Mouse (Mus musculus) cerebral cortex, adult 2 months (tissue): ENCODE data around the gene Fam189a1.

Experiments
- WGBS: fragments of 180-500 bp; shearing (Covaris S2); methylation state at CpG from one replicate; pipeline ENCODE4 v1.1.7; 2018; 5-methylcytosine and 5-hydroxymethylcytosine counted together

The Fam189a1 gene

DNA sequence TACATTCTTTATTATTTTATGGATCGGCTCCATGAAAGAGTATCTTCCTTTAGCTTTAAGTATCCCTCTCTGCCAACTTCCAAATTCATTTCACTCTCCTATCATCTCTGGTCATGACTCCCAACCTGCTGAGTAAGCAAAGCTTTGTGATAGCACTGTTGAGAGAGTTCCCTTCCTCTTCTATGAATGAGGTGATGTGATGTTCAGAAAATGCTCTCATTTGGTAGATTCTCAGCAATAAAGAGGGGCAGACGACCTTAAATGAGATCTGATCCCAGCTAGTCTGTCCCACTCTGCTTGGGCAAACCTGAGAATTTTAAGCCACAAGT lies 205.6 kb downstream of the Fam189a1 start:
- WGBS, result 71% methylated on average over 2 of the region's 2 CpGs

- 32% methylated on average over 12 of the region's 12 CpGs for WGBS
Observed at GRCm38 (mm10) chr7:64949910-64950770, 206.2 kb downstream of the Fam189a1 start.

DNA sequence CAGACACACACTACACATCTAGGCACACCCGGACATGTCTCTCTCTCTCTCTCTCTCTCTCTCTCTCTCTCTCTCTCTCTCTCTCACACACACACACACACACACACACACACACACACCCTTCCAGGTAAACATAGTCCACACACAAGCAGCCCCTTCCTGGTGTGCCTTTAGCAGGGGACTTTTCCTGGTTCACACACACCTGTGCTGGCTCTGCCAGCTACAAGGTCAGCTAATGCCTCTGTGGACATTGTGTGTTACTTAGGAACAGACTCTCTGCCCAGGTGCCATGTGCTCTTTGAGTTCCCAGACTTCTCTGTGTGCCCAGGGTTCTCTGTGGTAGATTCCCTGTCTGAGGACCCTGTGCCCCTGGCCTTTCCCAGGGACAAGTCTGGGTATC lies 206.9 kb downstream of the Fam189a1 start:
- 78% methylated on average over 1 of the region's 1 CpGs for WGBS

DNA sequence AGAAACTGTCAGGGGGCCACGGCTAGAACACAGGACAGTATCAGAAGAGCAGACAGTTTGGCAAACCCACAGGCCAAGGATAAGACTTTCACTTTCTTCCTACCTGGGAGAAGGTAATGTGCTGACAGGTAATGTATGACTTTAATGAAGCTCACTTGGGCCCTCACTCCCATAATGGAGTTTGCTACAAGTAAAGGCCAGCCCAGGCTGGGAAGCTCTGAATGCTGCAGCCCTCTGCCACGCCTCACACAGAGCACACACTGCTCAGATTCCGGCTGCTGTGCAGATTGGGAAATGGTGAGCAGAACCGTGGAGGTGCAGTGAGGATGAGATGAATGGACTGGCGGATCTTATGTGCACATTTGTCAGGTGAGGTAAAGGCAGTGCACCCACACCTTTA lies 211.7 kb downstream of the Fam189a1 start:
- WGBS, result 89% methylated on average over 5 of the region's 5 CpGs

DNA sequence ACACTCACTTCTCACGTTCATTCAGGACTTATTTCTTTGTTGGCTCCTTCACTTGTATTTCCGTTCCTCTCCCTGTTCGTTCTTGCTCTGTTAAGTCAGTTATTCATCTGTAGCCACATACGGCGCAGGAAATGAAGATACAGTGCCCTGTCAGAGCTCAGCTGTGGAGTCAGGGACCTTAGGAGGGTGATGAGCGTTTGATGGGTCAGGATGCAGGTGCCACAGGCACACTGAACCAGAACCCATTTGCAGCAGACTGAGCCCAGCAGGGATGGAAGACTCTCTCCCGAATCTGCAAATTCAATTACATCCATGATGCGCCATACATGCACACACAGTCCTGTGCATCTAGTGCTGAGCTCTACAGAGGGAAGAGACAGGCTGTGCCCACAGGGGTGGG lies 212.2 kb downstream of the Fam189a1 start:
- WGBS, result 88% methylated on average over 8 of the region's 8 CpGs

GRCm38 (mm10) chr7:64936927-64937326 lies 219.4 kb downstream of the Fam189a1 start:
- WGBS, result 52% methylated on average over 4 of the region's 4 CpGs

DNA sequence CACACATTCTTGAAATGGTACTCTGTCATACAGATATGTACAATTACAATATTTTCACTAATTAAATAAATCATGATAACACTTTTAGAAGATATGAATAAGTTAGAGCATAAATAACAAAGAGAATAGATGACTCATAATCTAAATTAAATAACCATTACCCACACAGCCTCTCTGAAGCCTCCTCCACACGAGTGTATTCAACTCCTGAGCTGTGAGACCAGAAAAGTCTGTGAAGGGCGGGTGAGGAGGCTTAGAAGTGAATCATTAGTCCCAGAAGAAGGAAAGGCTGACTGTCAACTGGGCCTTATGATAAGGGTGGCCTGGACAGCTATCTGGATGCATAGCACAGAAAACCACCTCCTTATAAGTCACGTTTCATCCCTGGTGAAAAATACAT lies 222.3 kb downstream of the Fam189a1 start:
- 44% methylated on average over 3 of the region's 3 CpGs for WGBS

DNA sequence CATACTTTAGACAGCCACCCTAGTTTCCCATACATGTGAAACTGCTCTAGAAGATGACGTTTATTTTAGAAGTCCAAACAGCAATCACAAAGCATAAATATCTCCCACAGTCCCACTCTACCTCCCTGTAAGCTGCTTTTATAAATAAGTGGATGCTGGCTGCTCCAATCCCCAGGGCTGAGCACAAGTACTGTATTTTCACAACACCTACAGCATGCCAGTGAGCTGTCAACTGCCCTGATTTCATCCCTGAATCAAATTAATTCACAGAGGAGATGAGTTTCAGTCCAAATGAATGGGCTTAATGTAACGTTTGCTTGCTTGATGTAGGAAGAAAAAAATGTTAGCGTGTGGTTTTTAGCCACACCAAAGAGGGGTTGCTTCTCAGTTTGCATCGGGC lies 225.4 kb downstream of the Fam189a1 start:
- 31% methylated on average over 4 of the region's 4 CpGs for WGBS

DNA sequence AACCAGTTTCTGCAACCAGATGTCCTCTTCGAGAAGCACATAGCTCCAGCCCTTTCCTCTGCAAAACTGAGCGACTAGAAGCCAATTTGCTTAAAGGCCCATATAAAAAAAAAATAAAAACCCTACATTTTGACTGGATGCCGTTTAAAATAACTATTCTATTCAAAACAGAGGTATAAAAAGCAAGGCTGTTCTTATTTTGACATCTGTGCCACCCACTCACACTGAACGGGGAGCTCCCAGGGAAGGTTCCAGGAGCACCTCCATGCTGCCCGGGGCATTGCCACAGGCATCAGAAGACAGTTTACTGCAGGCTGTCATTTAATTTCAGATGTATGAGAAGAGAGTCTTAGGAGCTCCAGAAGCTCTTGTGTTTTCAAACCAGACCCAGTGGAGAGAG lies 232.5 kb downstream of the Fam189a1 start:
- WGBS, result 35% methylated on average over 5 of the region's 5 CpGs

DNA sequence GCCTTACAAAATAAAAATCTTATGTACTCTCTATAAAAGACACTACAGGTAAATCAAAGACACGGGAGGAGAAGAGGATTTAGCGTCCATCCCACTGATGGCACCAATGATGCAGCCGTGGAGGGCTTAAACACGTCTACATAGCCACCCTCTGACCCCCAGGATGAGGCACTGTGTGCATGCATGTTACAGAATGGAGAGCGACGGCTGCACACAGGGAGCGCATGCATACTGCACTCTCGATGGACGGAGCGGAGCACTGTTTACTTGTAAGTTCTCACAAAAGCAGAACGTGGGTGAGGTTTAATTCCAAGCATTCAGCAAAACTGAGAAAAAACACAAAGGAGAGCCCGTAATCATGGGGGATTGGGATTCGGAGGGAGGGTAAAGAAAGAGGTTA lies 235.2 kb downstream of the Fam189a1 start:
- WGBS, result 64% methylated on average over 13 of the region's 13 CpGs

GRCm38 (mm10) chr7:64920735-64921134 lies 235.6 kb downstream of the Fam189a1 start:
- 51% methylated on average over 5 of the region's 5 CpGs for WGBS

DNA sequence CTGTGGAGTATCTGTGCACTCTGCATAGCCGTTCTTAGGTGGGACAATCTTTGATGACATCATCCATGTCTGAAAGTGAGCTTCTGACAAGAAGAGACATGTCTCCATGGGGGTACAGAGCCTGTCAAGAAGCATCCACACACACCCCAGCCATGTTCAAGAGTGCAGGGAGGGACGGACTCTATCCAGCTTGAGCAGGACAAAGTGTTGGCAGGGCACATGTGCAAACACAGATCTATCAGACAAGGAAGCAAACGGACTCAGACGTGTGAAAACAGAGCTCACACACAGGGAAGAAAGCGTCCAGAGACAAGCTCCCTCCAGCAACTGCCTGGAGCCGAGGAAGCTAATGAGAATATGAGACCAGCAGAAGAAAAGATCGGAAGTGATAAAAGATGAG lies 239.7 kb downstream of the Fam189a1 start:
- WGBS, result 43% methylated on average over 7 of the region's 7 CpGs

DNA sequence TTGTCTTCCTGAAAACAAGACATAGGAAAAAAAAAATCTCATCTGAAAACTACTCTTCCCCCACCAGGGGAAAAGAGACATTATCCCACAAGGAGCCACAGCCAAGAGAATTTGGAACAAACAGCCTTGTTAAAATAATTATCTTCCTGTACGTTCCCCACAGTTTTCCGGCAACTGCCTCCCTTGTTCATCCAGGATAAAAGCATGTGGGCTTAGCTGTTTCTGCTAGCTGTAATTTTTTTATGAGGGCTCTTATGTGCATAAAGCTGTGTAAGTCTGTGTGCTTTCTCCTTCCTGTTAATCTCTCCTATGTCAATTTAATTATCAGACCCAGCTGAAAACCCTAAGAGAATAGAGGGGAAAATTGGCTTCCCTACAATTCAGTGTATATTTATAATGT lies 241.2 kb downstream of the Fam189a1 start:
- WGBS, result 26% methylated on average over 2 of the region's 2 CpGs

- WGBS, result 42% methylated on average over 2 of the region's 2 CpGs
Observed at GRCm38 (mm10) chr7:64911945-64912344, 244.4 kb downstream of the Fam189a1 start.

- WGBS, result 67% methylated on average over 2 of the region's 2 CpGs
Observed at GRCm38 (mm10) chr7:64910208-64910607, 246.2 kb downstream of the Fam189a1 start.

DNA sequence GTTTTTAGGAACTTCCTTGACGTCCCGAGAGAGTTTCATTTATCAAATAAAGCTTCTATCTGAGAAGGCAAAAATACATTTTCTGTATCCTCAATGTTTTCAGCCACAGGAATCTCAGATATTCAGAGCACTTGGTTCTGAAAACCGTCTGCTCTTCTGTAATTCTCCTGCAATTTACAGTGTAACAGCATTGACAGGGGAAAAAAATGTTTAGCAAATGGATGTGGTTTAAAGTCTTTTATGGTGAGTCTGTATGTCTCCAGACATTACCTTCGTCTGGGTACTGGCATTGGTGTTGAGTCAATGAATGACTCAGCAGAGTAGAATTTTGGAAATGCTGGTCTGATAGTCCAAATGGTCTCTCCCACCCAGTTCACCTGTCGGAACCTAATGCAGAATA lies 249.4 kb downstream of the Fam189a1 start:
- 56% methylated on average over 5 of the region's 5 CpGs for WGBS

- 93% methylated on average over 3 of the region's 3 CpGs for WGBS
Observed at GRCm38 (mm10) chr7:64905506-64905905, 250.9 kb downstream of the Fam189a1 start.

DNA sequence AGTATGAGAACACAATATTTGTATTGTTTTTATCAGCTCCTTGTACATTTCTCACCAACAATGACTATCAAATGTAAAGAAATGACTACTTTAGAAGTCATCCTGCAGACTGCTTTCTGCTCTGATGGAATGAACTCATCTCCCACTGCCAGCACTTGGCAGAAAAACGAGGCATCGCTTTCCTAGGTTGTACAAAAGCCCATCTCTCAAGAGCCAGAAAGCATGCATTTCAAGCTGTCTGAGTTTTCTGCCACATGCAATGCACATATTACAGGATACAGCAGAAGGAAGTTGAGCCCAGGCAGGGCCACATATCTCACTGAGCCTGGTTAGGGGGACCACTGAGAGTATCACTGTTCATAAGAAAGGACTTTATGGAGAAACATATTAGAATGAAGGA lies 256.1 kb downstream of the Fam189a1 start:
- 49% methylated on average over 2 of the region's 2 CpGs for WGBS

DNA sequence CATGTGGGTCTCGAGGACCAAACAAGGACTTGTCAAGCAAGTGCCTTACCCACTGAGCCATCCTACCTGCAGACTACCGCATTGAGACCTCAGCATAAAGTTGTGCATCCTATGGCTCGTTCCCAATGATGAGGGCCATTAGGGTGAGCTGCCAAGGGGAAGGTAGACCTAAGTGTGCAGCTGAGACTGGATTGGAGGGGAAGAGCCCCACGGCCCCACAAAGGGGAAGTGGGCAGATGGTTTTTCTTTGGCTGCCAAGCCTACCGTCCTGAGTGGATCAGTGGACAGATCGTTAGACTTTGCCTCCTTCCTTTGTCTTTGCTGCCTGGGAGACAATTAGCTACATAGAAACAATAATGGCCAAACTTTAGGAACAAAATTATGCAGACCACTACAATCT lies 259.8 kb downstream of the Fam189a1 start:
- WGBS, result 76% methylated on average over 6 of the region's 6 CpGs

- 60% methylated on average over 5 of the region's 5 CpGs for WGBS
Observed at GRCm38 (mm10) chr7:64895685-64896101, 260.7 kb downstream of the Fam189a1 start.

GRCm38 (mm10) chr7:64891139-64891538 lies 265.2 kb downstream of the Fam189a1 start:
- 69% methylated on average over 3 of the region's 3 CpGs for WGBS

DNA sequence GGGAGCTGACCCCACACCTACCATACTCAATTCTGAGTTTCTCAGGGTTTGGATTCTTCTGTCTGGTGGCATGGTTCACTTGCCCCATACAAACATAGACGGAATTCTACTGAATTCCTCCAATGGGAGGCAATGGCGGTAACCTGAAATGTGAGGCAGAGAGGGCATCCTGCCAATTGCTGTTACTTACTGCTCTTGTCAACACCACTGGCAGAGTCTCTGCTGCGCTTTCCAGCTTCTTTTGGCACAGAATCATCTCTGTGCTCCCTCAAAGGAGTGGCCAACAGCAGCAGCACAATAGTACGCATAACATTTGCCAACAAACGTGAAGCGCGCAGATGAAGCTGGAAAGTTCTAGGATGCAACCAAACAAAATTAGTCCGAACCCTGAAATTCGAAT lies 266.5 kb downstream of the Fam189a1 start:
- WGBS, result 57% methylated on average over 9 of the region's 9 CpGs

DNA sequence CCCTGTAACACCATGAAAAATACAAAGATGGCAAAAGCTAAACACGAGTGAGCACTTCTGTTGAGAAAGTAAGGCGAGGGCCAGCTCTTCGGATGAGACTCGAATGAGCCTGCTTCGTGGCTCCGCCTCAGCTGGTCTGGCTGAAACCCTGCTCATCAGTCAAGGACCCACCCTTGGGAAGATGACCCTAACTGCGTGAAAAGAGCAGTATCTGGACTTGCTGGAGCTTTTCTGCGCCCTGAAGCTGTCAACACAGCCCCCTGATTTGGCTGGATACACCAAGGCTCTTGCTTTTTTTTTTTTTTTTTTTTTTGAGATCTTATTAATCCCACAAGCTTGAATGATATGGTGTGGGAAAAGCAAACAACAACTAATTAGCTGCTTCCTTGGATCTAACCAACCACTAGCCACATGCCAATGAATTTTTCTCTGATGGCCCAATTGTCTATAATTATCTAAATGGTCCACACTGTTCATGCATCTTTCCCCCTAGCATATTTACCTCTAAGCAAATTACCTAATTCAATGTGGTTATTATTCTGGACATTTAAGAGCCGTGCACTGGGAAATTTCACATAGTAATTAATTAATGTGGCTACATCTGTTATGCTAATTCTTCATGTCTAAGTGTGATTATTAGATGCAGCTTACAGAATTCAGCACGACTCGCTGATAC lies 272.0 kb downstream of the Fam189a1 start:
- 59% methylated on average over 11 of the region's 11 CpGs for WGBS
